Mouse (Mus musculus): ENCODE results near the gene Kif17.

Gene Kif17

DNA sequence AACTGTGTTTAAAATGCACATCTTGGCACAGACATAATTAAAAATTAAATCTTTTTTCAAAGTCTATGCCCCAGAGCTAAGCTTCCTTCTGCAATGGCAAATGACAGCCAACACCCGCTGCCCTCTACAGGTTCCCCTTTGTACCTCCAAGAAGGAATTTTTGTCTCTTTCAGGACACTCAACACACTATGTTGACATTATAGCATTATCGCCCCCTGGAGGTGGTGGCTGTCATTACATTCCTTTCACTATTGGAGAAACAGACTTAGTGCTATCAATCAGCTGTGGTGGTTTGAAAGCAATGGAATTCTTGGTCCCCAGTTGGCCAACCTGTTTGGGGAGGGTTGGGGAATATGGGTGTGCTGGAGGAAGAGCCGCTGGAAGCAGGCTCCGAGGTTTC lies 89.7 kb downstream of the Kif17 start:
- peak; percentile 30 for DNase-seq (ENCODE audit: low read depth, low spot score)

DNA sequence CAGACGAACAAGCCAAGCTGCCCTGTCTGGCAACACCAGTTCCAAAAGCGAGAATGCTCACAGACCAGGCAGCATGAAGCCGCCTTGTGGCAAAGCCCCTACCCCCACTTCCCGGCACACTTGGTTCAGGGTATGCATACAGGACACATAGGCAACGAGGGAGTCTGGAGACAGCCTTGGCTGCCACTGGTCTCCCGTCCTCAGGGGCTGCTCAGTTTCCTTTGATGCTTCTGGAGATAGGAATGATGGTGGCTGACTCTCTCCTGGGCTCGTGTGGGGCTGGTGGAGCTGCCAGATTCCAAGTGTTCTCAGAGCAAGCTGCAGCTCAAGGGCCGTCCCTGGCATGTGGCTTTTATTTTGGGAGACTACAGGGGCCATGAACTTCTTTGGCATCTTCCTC lies 91.2 kb downstream of the Kif17 start:
- no peak for DNase-seq (ENCODE audit: low read depth, low spot score)

DNA sequence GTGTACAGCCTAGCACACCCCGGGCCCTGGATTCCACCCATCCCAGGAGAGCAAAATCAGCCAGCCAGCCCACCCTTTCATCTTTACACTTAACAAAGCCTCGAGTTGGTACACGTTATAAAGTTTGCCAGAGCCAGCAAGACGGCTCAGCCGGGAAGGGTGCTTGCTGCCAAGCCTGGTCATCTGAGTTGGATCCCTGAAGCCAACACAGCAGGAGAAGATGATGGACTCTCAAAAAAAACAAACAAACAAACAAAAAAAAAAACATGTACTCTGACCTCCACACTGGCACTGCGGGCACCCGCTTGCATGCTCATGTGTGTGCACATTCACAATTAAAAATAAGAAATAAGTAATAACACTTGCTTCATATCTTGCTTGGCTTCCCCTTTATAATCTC lies 91.8 kb downstream of the Kif17 start:
- no peak for DNase-seq (ENCODE audit: low read depth, low spot score)

DNA sequence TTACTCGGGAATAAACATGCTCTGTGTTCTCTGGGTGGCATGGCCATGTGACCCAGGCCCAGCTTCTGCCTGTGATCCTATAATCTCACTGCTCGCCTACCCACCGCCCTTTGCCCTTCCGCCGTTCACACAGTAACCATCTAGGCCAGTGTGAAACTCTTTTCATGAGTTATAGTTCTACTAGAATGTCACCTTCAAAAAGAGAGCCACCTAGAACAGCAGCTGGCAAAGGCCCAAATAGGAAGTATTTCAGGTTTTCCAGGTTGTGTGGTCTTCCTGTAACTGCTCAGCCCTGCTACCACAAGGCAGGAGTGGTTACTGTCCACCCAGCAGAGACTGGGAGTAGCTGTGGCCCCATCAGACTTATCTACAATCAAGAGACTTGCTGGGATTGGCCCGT lies 92.5 kb downstream of the Kif17 start:
- no peak for DNase-seq (ENCODE audit: low read depth, low spot score)

DNA sequence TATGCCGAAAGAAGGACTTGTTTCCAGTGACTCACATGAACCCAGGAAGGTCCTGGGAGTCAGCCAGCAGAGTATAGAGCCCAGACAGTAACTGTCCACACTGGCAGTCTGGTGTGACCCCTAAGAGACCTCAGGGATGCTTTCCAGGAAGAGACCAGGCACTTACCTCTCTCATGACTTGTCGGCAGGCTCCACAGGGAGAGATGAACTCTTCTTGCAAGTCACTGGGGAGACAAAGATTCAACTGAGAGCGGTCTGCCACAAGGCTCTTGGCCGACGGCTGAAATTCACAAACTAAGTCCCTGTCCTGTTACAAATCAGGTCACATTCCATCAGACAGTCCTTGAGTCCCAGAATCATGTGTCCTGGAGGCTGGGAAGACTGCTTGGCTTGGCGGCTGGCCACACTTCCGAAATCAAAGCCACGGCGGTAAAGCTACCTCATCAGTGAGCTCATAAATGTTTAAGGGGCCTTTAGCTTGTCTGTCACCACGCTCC lies 93.2 kb downstream of the Kif17 start:
- no peak for DNase-seq (ENCODE audit: low read depth, low spot score)

DNA sequence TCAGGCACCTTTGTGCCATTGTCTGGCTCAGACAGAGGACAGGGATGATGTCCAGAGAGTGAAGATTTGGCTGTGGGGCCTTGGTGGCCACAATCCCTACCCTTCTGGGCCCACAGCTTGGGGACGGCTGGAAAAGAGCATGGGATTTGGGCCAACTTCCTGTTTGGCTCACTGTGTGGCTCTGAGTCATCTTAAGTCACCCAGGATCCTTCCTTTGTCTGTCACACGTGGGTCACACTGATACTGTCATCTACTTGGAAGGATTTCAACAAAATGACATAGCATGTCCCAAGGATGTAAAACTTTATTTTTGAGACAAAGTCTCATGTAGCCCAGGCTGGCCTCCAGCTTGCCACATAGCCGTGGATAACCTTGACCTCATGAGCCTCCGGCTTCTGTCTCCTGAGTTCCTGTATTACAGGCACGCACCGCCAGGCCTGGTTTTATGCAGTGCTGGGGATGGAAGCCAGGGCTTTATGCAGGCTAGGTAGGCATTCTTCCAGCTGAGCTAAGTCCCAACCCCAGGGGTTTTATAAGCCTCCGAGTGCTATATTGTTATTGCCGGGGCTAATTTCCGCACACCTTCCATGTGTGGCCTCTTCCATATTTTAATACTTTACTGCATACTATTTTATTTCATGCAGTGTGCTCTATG lies 94.8 kb downstream of the Kif17 start:
- DNase-seq (ENCODE audit: low read depth, low spot score) = no peak

DNA sequence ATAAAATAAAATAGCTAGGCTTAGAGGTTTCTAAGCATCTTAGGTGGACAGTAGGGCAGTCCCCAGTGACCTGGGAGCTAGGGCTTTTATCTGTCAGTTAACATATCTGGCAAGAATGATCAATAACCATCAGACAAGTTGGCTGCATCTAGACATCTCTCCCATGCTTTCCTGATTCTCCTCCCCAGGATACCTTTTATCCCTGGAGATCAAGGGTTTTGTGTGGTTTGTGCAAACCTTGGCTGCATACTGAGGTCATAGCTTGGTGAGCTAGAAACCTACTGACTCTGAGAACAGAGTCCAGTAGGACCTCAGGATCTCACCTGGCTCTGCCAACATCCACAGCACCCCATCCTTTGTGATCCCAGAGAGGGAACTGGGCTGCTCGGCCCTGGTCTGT lies 97.0 kb downstream of the Kif17 start:
- DNase-seq (ENCODE audit: low read depth, low spot score) = no peak

DNA sequence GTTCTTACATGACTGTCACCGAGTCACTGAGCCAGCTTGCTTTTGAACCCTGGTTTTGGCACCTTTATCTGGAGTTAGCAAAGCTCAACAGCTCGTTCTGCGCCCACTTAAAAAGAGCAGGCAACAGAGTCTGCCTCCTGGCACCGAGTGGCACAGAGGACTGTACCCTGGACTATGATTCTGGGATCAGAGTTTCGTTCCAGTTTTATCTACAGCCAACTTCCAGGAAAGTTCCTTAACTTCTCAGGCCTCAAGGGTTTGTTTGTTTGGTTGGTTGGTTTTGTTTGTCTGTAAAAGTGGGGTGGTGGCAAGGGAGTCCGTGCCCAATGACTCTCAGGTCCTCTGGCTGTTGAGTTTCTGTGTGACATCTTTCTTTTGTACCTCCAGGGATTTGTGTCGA lies 98.5 kb downstream of the Kif17 start:
- DNase-seq (ENCODE audit: low read depth, low spot score) = no peak
